Mouse (Mus musculus) neural tube, embryonic 10.5 days (tissue): ENCODE results near the gene Dhx8.

Source experiments
- DNase-seq: peaks from one replicate; pipeline ENCODE4 v3.0.0-alpha.2; 2017; ENCODE audit warnings: low spot score; ENCODE audit errors: extremely low spot score

Gene Dhx8

DNA sequence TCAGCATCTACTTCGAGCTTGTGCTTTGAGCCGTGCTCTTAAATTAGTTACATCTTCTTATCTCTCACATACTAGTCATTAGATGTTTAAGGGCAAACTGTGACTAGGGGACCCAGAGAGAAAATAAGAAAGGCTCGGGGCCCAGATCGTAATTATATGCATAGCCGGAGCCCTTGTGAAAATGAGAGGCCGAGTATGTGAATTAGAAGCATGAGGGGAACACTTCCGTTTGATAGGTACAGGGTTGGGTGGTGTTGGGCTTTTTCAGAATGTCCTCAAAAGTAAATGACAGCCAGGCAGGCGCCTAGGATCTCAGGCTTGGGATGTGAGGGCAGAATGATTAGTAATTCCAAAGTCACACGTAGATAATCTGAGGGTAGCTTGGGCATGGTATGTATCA lies 877 bp downstream of the Dhx8 start:
- DNase-seq: no peak

DNA sequence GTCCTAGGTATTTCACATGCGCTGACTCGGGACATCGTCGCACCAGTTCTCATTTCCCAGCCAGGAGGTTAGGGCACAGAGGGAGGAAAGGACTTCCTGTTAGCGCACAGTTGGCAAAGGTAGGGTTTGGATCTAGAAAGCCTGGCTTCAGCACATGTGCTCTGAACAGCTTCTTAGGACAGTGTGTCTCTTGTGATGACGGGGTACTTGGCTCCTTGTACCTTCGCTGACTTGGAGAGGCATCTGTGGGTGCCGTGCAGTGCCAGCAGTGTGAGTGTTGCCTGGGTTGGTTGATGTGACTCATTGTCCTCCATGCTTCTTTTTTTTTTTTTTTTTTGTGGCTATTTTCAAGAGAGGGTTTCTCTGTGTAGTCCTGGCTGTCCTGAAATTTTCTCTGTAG lies 23.9 kb downstream of the Dhx8 start:
- DNase-seq: no peak

GRCm38 (mm10) chr11:101757366-101757765 lies 24.6 kb downstream of the Dhx8 start:
- DNase-seq: no peak

GRCm38 (mm10) chr11:101758431-101758830 lies 25.7 kb downstream of the Dhx8 start:
- DNase-seq: no peak

- DNase-seq: no peak
These were observed 26.8 kb downstream of the Dhx8 start for GRCm38 (mm10) chr11:101759530-101759929.

DNA sequence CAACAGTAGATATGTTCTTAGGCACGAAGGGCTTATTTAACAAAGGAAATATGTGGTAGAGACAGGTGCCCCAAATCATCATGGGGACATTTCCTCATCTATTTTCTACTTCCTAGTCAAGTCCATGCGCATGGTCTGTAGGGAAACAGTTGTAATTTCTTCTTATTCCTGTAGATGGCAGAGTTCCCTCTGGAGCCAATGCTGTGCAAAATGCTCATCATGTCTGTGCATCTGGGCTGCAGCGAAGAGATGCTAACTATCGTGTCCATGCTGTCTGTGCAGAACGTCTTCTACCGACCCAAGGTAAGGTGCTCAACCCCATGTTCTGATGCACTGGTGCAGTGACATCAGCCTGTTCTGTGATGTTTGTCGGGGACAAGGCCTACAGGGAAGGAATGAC lies 31.0 kb downstream of the Dhx8 start:
- no peak for DNase-seq

GRCm38 (mm10) chr11:101764546-101764945 lies 31.8 kb downstream of the Dhx8 start:
- DNase-seq: no peak

DNA sequence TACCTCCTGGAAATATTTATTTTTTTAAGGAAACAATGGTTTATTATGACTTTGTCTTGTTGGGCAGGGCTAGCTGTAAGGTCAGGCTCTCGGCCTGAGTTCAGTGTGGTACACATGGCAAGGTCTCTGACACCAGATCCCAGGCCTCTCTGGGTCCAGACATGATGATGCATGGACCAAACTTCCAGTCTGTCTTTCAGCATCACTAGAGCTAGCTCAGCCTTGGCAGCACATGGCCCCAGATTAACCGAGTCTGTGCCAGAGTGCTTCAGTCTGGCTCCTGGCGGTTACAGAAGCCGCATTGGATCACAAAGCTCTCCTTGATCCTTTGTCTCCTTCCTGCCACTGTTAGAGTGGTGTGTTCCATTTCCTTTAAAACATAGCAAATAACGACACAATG lies 34.6 kb downstream of the Dhx8 start:
- no peak for DNase-seq

GRCm38 (mm10) chr11:101768721-101769120 lies 36.0 kb downstream of the Dhx8 start:
- DNase-seq: no peak

DNA sequence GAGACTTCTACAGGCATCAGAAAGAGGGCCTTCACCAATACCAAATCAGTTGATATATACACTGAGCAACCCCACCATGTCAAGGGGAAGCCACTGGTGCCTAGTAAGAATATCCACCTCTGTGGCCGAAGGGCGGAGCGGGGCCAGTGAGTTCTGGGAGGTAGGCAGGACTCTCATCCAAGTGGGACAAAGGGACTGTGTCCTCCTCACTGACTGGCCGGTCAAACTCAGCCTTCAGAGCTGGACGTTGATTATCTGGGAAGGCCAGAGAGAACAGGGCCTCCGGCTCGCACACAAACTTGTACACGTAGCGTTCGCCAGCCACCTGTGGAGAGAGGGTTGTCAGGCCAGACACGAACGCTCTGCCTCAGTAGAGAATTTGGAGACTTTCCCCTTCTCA lies 37.5 kb downstream of the Dhx8 start:
- DNase-seq: no peak

DNA sequence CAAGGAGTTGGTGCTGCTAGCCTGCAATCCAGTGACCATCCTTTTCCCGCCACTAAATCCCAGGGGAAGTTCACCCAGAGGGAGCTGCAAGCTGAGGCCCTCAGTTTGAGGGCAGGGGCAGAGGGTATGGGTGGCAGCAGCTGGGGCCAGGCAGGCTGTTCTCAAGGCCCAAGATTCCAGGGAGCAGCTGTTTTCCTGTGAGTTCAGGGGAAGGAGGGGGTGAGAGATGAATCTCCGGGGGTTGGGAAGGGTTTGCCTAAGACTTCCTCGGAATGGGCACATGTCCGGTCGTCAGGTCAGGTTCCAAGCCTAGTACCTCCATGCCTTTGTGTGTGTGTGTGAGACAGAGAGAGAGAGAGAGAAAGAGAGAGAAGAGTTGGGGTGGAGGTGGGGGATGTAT lies 39.3 kb downstream of the Dhx8 start:
- DNase-seq: no peak

DNA sequence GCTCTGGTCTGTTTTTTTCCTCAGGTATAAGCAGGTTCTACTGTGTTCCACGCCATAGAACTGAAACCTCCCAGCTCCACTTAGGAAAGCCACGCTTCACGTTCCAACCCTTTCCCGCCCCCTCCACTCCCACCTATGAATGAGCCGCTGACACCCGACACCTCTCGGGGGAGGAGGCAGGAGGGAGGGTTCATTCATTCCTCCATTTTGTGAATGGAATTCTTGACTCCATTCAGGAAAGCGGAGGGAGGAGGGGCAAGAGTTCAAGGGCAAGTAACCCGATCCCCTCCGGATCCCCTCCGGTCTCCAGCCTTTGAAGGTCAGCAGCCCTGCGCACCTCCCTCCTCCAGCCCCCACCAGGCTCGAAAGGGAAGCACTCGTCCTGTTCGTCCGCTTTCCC lies 39.7 kb downstream of the Dhx8 start:
- peak; percentile 87 for DNase-seq

GRCm38 (mm10) chr11:101776846-101777245 lies 44.1 kb downstream of the Dhx8 start:
- no peak for DNase-seq

DNA sequence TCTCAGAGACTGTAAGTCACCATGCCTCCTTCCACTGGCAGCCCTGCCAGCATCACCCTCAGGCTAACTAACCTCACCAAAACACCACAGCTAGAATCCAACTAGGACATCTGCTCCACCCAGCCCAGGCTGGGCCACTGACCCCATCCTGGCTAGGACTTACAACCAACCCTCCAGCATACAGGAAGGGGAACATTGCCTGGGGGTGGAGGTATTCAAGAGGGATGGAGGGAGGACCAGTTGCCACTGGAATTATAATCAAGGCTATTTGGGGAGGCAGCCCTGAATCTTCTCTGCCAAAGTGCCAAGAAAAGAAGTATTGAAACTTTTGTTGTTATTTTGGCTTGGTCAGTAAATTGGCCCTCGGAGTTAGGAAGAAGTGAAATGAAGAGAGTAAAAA lies 50.4 kb downstream of the Dhx8 start:
- DNase-seq: no peak

GRCm38 (mm10) chr11:101783584-101783983 lies 50.9 kb downstream of the Dhx8 start:
- DNase-seq: no peak

- DNase-seq: peak; percentile 46
These were observed 51.4 kb downstream of the Dhx8 start for GRCm38 (mm10) chr11:101784072-101784471.

DNA sequence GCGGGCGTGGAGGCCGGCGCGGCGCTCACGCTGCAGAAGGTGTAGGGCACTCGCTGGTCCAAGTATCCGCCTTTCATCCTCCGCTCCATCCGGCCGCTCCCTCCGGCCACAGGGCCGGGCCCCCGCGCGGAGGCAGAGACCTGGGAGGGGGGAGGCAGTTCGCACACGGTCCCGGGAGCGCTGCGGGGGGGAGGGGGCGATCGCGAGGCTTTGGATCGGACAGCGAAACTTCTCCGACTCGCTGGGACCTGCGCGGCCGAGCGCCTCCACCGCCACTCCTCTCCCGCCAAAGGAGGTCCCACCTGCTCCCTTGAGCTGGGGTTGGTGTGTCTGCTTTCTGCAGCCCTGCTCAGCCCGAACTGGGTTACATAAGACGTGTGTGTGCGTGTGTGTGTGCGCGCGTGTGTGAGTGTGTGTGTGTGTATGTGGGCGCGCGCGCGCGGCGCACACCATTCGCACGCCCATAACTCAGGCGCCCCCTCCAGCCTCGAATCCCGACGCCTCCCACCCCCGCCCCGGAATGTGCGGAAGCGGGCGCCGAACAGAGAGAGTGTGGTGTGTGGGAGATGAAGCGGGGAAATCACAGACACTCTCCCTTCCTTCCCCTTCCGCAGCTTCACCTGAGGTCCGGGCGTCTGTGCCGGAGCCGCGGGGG lies 51.9 kb downstream of the Dhx8 start:
- peak; percentile 71 for DNase-seq

GRCm38 (mm10) chr11:101785143-101785851 lies 52.6 kb downstream of the Dhx8 start, which contains the start of gene Etv4:
Gene Etv4 (minus strand): TSS chr11:101785371.
- peak; percentile 94 for DNase-seq

GRCm38 (mm10) chr11:101785852-101786205 lies 53.1 kb downstream of the Dhx8 start:
- no peak for DNase-seq

- no peak for DNase-seq
These were observed 53.9 kb downstream of the Dhx8 start for GRCm38 (mm10) chr11:101786651-101787050.

GRCm38 (mm10) chr11:101787432-101787831 lies 54.7 kb downstream of the Dhx8 start:
- DNase-seq: no peak

GRCm38 (mm10) chr11:101790811-101791526 lies 58.2 kb downstream of the Dhx8 start:
- DNase-seq: no peak

DNA sequence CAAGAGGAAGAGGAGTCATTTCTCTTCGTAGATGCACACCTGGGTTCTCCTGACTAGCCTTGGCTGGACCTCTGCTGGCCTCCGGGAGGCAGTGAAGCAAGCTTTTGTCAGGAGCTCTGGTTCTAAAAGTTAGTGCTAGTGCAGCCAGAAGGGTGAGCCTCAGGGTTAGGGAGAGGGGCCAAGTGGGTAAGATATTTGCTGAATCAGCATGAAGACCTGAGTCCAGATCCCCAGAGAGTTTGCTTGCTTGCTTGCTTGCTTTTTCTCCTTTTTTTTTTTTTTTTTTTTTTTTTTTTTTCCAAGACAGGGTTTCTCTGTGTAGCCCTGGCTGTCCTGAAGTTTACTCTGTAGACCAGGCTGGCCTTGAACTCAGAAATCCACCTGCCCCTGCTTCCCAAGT lies 64.6 kb downstream of the Dhx8 start:
- DNase-seq: no peak
